Mouse (Mus musculus) adrenal gland, postnatal 4 days (tissue): ENCODE measurements at regions not wholly inside any gene's neighbourhood (a gene's known extent, or its start where the extent isn't known, plus 50 kb on each side); places are given as distances from the start of the nearest gene placed in this dataset.
"Not testable (repeated sequence)": the region's sequence is repeated elsewhere in the genome, so short reads cannot be mapped to it uniquely, and the experiment has no call there.

ENCODE experiments used
- DNase-seq, 2 experiments: peaks; one replicate each; pipeline ENCODE4 v3.0.0; 2021 to 2022; ENCODE audit warnings: low spot score in 2 of 2, mixed read lengths in 2 of 2

GRCm38 (mm10) chr1:12555859-12556258 lies 1142.0 kb downstream of the A830018L16Rik start:
- DNase-seq = no peak

- no peak for DNase-seq
These were observed 1158.0 kb downstream of the A830018L16Rik start for GRCm38 (mm10) chr1:12571755-12572358.

- no peak for DNase-seq
These were observed 1158.9 kb downstream of the A830018L16Rik start for GRCm38 (mm10) chr1:12572770-12573169.

- DNase-seq = no peak
These were observed 1160.4 kb downstream of the A830018L16Rik start for GRCm38 (mm10) chr1:12574274-12574673.

- no peak for DNase-seq
These were observed 1163.3 kb downstream of the A830018L16Rik start for GRCm38 (mm10) chr1:12577027-12577703.

- no peak for DNase-seq
These were observed 1164.1 kb downstream of the A830018L16Rik start for GRCm38 (mm10) chr1:12577978-12578377.

- no peak for DNase-seq
These were observed 1169.1 kb downstream of the A830018L16Rik start for GRCm38 (mm10) chr1:12583012-12583411.

GRCm38 (mm10) chr1:12586981-12587380 lies 1173.1 kb downstream of the A830018L16Rik start:
- DNase-seq = not testable (repeated sequence)

- no peak for DNase-seq
These were observed 1198.2 kb downstream of the A830018L16Rik start for GRCm38 (mm10) chr1:12612102-12612501.

GRCm38 (mm10) chr1:12615303-12615702 lies 1201.4 kb downstream of the A830018L16Rik start:
- DNase-seq = no peak

GRCm38 (mm10) chr1:12615733-12616481 lies 1202.0 kb downstream of the A830018L16Rik start:
- no peak for DNase-seq

- DNase-seq = no peak
These were observed 1206.1 kb downstream of the A830018L16Rik start for GRCm38 (mm10) chr1:12619981-12620380.

GRCm38 (mm10) chr1:12620825-12621224 lies 1206.9 kb downstream of the A830018L16Rik start:
- no peak for DNase-seq

GRCm38 (mm10) chr1:12623158-12623557 lies 1209.3 kb downstream of the A830018L16Rik start:
- DNase-seq = no peak

- DNase-seq = no peak
These were observed 1219.1 kb downstream of the A830018L16Rik start for GRCm38 (mm10) chr1:12633049-12633448.

- DNase-seq = no peak
These were observed 1222.6 kb downstream of the A830018L16Rik start for GRCm38 (mm10) chr1:12636326-12637147.

- no peak for DNase-seq
These were observed 1227.1 kb downstream of the A830018L16Rik start for GRCm38 (mm10) chr1:12640983-12641382.
